Mouse (Mus musculus): Measurements from ENCODE around the gene Gm48551. TPM values are rescaled to one million over a fixed set of nuclear protein-coding genes. Genes with fewer than 3 reads are reported as not detected.

The Gm48551 gene
- polyA plus RNA-seq, 1 experiment = 3.8 TPM

- DNase-seq (ENCODE audit: low spot score) = no peak
These were observed 20.5 kb downstream of the Gm48551 start for GRCm38 (mm10) chr10:81404720-81405119.

GRCm38 (mm10) chr10:81405588-81406201 lies 21.4 kb downstream of the Gm48551 start:
- no peak for DNase-seq (ENCODE audit: low spot score)

- no peak for DNase-seq (ENCODE audit: low spot score)
These were observed 22.5 kb downstream of the Gm48551 start for GRCm38 (mm10) chr10:81406504-81407440.

DNA sequence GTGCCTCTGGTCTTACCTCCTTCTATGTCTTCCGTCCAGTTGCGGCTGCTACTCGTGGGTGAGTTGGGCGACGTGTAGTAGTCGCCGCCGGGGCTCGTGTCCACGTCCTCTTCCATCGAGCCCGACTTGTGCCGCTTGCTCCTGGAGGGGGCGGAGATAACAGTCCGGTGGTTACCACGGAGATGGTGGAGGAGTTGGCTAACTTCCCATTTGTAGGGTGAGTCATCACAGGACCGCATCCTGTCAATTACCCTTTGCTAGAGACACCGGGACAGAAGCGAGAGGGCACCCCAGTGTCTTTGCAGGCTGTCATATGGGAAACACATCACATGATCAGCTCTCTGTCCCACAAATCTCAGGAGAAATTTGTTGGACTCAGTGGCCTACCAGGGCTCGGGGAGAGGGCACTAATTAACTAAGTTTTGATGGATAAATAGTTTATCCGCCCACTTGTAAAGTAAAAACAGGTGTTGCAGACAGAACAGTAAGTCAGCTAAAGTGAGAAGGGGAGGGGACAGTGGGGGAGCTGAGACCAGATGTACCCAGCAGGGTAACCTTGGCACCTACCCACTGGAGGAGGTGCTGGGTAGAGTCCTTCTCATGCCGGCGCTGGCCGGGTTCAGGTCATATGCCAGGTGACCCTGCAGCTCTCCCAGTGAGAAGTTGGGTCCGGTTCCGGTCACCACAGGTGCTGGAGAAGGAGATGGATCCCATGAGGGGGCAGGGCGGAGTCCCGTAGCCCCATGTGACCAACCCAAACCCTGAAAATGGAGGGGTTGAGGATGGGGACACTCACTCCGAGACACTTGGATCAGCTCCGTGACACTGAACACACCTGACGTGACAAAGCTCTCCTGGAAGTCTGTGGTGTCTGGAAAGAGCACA lies 23.5 kb downstream of the Gm48551 start:
- no peak for DNase-seq (ENCODE audit: low spot score)

DNA sequence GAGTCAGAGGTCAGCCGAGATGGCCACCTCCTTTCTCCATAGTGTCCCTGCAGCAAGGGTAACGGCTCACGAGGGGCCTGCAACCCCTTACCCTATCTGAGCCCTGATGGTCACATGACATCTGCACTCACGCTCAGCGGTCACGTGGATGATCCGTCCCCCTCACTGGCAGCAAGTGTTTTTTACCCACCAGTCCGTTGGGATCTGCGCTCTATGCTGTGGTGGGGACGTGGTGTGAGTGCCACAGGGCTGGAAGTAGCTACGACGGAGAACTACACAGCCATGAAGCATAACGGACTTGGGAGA lies 24.1 kb downstream of the Gm48551 start:
- no peak for DNase-seq (ENCODE audit: low spot score)

DNA sequence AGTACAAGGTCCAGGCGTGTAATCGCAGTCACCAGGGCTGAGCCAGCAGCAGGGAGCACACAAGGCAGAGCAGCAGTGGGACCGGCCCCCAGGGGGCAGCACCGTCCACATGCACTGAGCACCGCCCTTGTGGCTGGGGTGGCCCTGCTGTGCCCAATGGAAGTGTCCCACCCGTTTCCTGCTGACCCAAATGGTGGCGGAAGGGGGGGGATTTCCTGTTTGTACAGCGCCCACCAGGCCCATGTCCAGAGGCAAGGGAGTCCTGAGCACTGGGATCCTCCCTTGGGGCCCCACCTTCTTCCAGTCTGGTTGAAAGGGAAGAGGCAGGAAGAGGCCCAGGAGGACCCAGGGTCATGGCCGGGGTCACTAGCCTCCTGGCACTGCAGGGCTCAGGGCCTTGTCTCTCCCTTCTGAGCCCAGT lies 24.6 kb downstream of the Gm48551 start:
- DNase-seq (ENCODE audit: low spot score) = no peak

DNA sequence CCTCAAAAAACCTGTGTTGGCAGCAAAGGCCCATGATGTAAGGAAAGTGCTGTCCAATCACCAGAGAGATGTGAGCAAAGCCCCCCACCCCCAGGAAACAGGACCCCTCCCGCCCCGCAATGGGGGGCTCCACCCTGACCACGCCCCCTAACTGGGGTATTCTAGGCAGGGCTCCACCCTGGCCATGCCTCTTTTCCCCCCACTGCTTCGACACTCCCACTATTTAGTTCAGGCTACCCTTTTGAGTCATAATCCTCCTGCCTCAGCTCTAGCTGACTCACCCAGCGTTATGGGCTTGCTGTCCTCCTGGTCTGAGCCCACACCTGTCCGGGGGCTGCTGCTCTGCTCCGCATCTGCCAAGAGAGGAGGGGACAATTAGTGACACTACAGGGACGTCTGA lies 25.1 kb downstream of the Gm48551 start:
- DNase-seq (ENCODE audit: low spot score) = no peak

GRCm38 (mm10) chr10:81410350-81410749 lies 26.1 kb downstream of the Gm48551 start:
- DNase-seq (ENCODE audit: low spot score) = no peak

- DNase-seq (ENCODE audit: low spot score) = no peak
These were observed 26.7 kb downstream of the Gm48551 start for GRCm38 (mm10) chr10:81410981-81411380.

DNA sequence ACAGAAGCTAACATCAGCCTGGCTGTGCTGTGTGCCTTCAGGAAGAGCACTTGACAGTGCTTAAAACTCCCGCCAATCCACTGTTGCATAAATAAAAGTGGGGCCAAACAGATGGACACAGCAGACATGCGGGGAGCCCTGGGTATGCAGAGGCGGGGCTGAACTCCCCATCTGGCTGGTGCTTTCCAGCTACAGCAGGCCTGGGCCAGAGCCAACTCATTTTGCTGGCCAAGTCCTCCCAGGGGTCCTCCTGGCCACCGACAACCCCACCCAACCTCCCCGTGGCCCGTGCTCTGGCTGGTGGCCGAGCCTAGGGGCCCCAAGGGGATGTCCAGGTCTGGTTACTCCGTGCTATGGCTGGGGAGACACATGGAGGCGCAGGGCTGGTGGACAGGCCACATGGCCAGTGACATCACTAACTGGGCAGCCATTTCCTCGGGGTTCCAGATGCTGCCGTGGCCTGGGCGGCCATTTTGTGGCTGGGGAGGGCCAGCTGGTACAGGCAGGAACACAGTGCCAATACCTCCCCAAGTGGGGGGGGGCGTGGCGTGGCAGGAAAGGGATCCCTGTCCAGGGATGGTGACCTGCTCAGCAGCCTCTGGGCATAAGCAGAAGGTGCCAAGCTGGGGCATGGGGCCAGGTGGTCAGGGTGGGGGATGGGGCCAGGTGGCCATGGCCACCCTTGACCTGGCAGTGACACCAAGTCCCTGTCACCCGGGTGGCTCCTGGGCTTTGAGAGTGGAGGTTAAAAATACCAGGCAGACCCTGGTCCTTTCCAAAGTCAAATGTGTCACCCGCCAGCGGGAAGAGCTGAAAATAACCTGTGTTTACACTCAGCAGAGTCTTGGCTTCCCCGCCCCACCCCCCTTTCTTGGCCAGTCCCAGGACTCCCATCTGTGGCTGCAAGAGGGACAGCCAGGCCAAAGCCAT lies 27.5 kb downstream of the Gm48551 start:
- DNase-seq (ENCODE audit: low spot score) = peak; percentile 64

DNA sequence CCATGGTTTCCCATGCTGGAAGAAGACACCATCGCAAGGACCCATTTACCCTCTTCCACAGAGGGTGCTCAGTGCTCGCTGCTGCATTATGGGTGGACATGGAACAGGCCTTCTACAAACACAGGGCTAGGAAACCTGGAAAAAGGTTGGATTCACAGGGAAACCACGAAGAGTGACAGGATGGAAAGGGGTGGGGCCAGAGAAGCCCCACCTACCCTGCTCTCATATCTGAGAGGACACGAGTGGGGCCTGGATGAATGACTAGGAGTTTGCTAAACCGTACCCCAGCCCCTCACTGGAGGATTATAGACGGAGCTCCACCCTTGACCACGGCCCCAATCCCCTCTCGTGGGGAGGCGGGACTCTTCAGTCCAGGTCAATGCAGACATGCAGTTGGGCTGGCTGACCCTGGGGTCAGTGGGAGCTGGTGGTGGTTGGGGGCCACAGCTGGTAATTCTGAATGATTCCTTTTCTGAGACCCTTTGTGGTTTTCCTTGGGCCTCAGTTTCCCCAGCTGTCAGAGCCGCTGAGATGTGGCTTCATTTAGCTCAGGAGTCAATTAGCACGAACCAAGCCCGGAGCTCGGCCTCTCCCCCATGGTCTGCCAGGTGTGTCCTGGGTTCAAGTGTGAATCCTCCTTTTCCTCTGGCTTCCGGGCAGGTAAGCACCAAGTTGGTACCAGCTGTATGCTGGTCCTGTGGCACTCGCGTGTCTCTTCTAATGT lies 28.5 kb downstream of the Gm48551 start:
- DNase-seq (ENCODE audit: low spot score) = no peak

DNA sequence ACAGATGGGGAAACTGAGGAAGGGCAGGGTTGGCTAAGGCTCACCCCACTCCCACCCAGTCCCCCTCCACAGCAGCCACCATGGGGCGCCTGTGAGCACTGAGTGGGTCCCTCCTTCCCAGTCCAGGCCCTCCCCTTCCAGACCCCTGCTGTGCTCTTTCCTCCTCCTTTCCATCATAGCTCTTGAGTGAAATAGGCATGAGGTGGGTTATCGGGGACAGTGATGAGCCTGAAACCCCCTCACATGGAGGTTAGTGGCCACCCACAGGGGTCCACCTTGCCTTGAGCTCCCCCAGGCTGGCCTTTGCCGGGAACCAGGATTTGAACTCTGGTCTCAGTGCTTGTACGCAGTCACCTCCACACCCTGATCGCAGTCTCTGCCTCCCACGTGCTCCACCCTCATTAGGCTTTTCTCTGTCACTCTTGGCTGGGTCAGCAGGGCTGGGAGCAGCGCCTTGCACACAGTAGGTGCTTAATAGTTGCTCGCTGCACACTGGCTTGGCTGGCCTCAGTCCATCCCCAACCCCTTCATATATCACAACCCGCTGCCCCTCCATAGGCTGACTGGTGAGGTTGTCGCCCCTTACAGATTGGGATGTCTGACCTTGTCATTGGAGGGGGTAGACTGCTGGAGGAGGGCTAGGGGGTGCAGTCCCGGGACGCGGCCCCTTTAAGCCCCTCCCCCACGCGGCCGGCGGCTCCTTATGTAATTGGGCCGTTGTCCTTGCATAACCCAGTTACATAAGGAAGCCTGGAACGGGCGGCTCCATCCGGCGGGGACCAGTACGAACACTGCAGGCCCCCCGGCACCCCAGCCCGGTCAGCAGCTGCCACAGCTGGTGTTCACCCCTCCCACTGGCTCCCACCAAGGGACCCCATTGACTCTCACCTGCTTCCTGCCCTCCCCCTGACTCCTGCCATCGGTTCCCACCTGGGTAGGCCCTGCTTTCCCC lies 29.3 kb downstream of the Gm48551 start:
- DNase-seq (ENCODE audit: low spot score) = no peak

DNA sequence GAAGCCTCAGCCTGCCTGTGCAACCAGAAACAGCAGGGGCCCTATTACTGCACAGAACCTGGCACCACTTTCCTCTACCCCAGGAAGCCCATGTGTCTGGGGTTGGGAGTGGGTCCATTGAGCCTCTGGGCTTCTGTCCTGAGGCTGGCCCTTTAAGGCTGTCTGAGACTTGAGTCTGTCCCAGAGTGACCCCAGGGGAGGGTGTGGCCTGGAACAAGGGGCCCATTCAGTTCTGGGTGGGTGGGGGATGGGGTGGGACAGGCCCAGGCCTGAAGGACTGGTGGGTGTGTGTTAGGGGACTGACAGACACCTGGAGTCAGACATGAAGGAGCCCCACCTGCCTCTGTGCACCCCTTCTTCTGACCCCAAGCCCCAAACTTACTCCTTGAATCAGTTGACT lies 30.4 kb downstream of the Gm48551 start:
- DNase-seq (ENCODE audit: low spot score) = no peak

- DNase-seq (ENCODE audit: low spot score) = no peak
These were observed 30.9 kb downstream of the Gm48551 start for GRCm38 (mm10) chr10:81415146-81415545.

GRCm38 (mm10) chr10:81415549-81416310 lies 31.5 kb downstream of the Gm48551 start:
- DNase-seq (ENCODE audit: low spot score) = no peak

DNA sequence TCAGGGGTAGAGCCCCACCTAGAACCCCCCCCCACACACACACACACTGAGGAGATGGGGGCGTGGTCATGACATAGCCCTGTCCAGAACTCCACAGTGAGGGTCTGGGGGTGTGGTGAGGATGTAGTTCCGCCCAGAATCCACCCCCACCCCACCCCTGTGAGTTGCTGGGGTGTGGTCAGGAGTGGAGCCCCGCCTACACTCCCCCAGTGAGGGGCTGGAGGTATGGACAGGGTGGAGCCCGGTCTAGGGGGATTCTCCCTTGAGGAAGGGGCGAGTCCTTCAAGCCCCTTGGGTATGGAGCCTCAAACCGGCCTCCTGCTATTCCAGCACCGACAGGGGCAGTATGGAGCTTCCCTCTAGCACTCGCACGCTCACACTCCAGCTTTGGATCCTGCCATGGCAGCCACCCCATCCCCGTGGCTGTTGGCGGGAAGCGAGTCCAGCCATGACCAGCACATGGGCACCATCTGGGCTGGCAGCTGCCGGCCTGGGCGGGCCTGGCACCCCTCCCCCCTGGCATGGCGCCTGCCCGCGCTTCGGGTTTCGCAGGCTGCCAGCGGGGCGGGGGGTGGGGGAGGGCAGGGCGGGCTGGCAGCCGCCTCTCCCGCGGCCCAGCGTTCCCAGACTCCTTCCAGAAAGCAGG lies 32.4 kb downstream of the Gm48551 start:
- peak; percentile 76 for DNase-seq (ENCODE audit: low spot score)

- DNase-seq (ENCODE audit: low spot score) = no peak
These were observed 33.3 kb downstream of the Gm48551 start for GRCm38 (mm10) chr10:81417227-81418215.
